Mouse (Mus musculus): ENCODE measurements around the gene Ppm1l. TPM values are rescaled to one million over a fixed set of nuclear protein-coding genes. Genes with fewer than 3 reads are reported as not detected.

The Ppm1l gene
- polyA plus RNA-seq, 1 experiment from 2014 or later = 27.4 TPM

DNA sequence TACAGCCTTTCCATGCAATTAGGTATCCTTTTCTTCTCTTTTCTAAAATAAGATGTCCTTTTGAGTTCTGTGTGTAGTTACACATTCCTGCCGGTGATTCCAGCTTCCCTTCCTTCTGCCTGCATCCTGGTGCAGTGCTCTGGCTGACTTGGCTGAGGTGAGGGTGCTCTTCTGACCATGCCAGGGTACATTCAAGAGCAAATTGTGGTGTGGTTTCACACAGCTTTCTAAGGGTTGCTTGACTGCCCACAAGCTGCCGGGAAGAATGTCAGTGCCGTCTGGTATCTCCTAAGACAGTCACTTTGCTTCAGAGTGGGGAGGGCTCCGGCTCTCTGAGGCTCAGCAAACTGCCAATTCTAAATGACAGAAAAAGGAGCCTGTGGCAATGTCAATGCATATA is 167.9 kb downstream of the Ppm1l start:
- Histone ChIP-seq H3K4me1 (replicated peaks; ENCODE audit: control insufficient read depth, insufficient read depth, low read length) (peaks cover 6% of the 10 kb centered on the region), H3K4me3 (replicated peaks; ENCODE audit: low read length) (no peak overlapping the region), H3K4me2 (replicated peaks) (no peak overlapping the region), H3K27me3 (ENCODE audit: control insufficient read depth, insufficient read depth, low read length) (no peaks in the 10 kb centered on the region), H3K9ac (no peak overlapping the region), H3K27ac (no peak overlapping the region), H3K9me3 (ENCODE audit: control insufficient read depth, low read length) (no peaks in the 10 kb centered on the region), H3K36me3 (replicated peaks; ENCODE audit: control insufficient read depth, insufficient read depth) (no peaks in the 10 kb centered on the region)
- 71% methylated on average over 4 of the region's 4 CpGs for WGBS
- ATAC-seq (ENCODE audit: low FRiP score) (no peak), DNase-seq (ENCODE audit: low spot score) (no peak)

DNA sequence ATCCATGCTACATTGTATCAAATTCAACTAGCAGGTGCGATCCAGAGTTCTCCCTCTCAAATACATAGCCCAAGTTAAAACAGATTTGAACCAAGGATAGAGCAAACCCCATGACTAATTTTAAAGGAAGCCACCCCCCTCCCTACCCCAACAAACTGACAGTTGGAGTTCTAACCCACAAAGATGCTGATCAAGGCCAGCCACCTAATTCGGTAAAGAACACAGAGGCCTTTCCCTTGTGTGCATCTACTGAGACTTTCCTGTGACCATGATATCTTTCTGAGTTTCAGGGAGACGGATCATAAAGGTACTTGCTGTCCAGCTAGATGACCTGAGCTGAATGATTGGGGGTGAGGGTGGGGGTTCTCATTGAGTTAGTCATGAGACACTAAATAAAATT is 168.7 kb downstream of the Ppm1l start:
- Histone ChIP-seq H3K4me1 (replicated peaks; ENCODE audit: control insufficient read depth, insufficient read depth, low read length) (peaks cover 6% of the 10 kb centered on the region), H3K27me3 (ENCODE audit: control insufficient read depth, insufficient read depth, low read length) (no peaks in the 10 kb centered on the region), H3K9me3 (ENCODE audit: control insufficient read depth, low read length) (no peaks in the 10 kb centered on the region), H3K27ac (no peak overlapping the region), H3K9ac (no peak overlapping the region), H3K4me2 (replicated peaks) (no peak overlapping the region), H3K36me3 (replicated peaks; ENCODE audit: control insufficient read depth, insufficient read depth) (no peaks in the 10 kb centered on the region), H3K4me3 (replicated peaks; ENCODE audit: low read length) (no peak overlapping the region)
- no peak for ATAC-seq (ENCODE audit: low FRiP score)
- no peak for DNase-seq (ENCODE audit: low spot score)
- 90% methylated on average over 3 of the region's 3 CpGs for whole genome bisulfite sequencing

DNA sequence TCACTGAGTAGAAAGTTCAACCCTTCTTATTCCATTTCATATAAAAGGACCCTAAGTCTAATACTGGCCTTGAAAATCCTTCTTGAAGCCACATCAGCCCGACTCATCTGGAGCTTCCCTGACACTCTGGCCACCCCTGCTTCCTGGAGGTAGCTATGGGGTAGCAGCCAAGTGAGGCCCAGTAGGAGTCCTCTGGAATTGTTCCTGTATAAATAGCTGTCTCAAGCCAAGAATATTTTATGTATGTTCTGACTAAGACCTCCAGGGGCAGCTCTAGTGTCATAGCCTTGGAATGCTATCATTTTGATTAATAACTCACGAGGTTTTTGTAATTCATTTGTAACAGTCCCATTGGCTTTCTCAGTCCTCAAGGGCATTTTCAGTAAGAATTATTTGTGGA is 169.1 kb downstream of the Ppm1l start:
- Histone ChIP-seq H3K4me2 (replicated peaks) (no peak overlapping the region), H3K9ac (no peak overlapping the region), H3K4me1 (replicated peaks; ENCODE audit: control insufficient read depth, insufficient read depth, low read length) (peaks cover 6% of the 10 kb centered on the region), H3K27ac (no peak overlapping the region), H3K9me3 (ENCODE audit: control insufficient read depth, low read length) (no peaks in the 10 kb centered on the region), H3K4me3 (replicated peaks; ENCODE audit: low read length) (no peak overlapping the region), H3K27me3 (ENCODE audit: control insufficient read depth, insufficient read depth, low read length) (no peaks in the 10 kb centered on the region), H3K36me3 (replicated peaks; ENCODE audit: control insufficient read depth, insufficient read depth) (no peaks in the 10 kb centered on the region)
- ATAC-seq (ENCODE audit: low FRiP score) (no peak), DNase-seq (ENCODE audit: low spot score) (no peak)
- 52% methylated on average over 2 of the region's 2 CpGs for WGBS

DNA sequence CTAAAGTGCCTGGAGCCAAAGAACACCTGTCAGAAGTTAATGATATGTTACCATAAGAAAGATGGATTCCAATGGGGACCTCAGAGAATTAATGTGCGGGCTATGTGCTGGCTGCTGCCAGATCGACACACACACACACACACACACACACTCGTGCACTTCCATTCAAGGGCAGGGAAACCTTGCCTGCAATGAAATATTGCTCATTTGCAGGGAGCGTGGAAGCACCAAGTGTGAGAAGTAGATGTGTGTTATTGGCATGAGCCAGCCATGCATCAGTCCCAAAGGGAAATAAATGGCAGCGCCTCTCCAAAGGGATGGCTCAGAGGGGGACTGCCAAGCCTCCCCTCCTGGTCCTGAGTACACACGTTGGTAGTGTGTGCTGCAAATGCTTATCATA is 170.8 kb downstream of the Ppm1l start:
- Histone ChIP-seq H3K4me3 (replicated peaks; ENCODE audit: low read length) (no peak overlapping the region), H3K4me1 (replicated peaks; ENCODE audit: control insufficient read depth, insufficient read depth, low read length) (peaks cover 6% of the 10 kb centered on the region), H3K9me3 (ENCODE audit: control insufficient read depth, low read length) (no peaks in the 10 kb centered on the region), H3K27me3 (ENCODE audit: control insufficient read depth, insufficient read depth, low read length) (no peaks in the 10 kb centered on the region), H3K9ac (no peak overlapping the region), H3K27ac (no peak overlapping the region), H3K4me2 (replicated peaks) (no peak overlapping the region), H3K36me3 (replicated peaks; ENCODE audit: control insufficient read depth, insufficient read depth) (no peaks in the 10 kb centered on the region)
- ATAC-seq (ENCODE audit: low FRiP score) (peak; percentile 22), DNase-seq (ENCODE audit: low spot score) (no peak)
- 58% methylated on average over 6 of the region's 6 CpGs for WGBS

DNA sequence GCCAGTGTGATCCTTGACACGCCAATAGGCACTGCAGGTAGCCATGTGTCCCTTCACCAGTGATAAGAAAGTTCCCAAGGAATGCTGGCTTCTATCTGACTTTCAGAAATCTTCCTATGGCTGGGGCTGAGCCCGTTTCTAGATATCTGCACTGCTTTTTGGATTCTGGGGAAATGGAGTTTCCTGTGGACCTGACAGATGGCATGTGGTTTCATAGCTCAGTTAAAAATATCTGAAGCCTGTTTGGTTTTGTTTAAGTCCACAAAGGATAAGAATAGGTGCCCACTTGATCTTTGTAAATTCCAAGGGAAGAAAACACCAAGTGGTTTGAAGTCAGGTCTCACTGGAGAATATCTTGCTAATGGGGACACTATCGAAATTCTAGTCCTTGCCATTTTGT is 173.0 kb downstream of the Ppm1l start:
- WGBS = 89% methylated on average over 3 of the region's 3 CpGs
- H3K4me2 ChIP-seq (replicated peaks) = no peak overlapping the region
- H3K9me3 ChIP-seq (ENCODE audit: control insufficient read depth, low read length) = no peaks in the 10 kb centered on the region
- no peaks in the 10 kb centered on the region for H3K27me3 ChIP-seq (ENCODE audit: control insufficient read depth, insufficient read depth, low read length)
- DNase-seq (ENCODE audit: low spot score) (no peak), ATAC-seq (ENCODE audit: low FRiP score) (no peak)
- no peak overlapping the region for H3K4me3 ChIP-seq (replicated peaks; ENCODE audit: low read length)
- H3K27ac ChIP-seq = no peak overlapping the region
- no peaks in the 10 kb centered on the region for H3K36me3 ChIP-seq (replicated peaks; ENCODE audit: control insufficient read depth, insufficient read depth)
- H3K9ac ChIP-seq = no peak overlapping the region
- H3K4me1 ChIP-seq (replicated peaks; ENCODE audit: control insufficient read depth, insufficient read depth, low read length) = peaks cover 6% of the 10 kb centered on the region

DNA sequence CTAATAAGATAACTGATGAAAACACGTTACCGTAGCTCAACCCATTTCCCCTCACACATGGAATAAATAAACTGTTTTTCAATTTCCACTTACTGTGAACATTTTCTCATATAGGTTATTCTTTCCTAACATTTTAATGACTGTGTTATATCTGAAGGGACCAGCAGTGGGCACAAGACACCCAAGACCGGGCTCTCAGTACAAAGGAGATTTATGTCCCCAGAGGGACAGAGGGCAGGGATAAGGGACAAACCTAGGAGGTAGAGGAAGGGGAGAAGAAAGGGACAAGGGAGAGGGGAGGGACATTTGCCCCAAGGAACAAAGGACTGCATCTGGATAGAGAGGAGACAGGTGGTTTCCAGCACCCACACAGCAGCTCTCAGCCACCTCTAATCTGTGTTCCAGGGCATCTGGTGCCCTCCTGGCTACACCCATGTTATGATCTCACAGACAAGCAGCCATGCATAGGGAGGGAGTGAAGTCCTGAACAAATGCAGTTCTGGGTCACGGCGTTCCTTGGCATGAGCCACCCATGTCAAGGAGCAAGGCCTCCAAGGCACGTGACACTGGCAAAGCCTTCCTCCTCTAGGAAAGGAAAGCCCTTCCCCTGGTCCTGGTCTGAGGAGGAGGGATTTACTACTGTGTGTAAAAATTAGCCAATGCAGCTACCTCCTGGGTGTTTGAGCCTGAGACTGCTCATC is 174.5 kb downstream of the Ppm1l start:
- H3K4me3 ChIP-seq (replicated peaks; ENCODE audit: low read length) = no peak overlapping the region
- H3K27ac ChIP-seq = no peak overlapping the region
- no peaks in the 10 kb centered on the region for H3K9me3 ChIP-seq (ENCODE audit: control insufficient read depth, low read length)
- H3K9ac ChIP-seq = no peak overlapping the region
- no peak overlapping the region for H3K4me2 ChIP-seq (replicated peaks)
- peaks cover 6% of the 10 kb centered on the region for H3K4me1 ChIP-seq (replicated peaks; ENCODE audit: control insufficient read depth, insufficient read depth, low read length)
- WGBS = 84% methylated on average over 6 of the region's 6 CpGs
- no peaks in the 10 kb centered on the region for H3K36me3 ChIP-seq (replicated peaks; ENCODE audit: control insufficient read depth, insufficient read depth)
- ATAC-seq (ENCODE audit: low FRiP score) = peak; percentile 36; the same call in 1 of the 2 replicates
- DNase-seq (ENCODE audit: low spot score) = no peak
- no peaks in the 10 kb centered on the region for H3K27me3 ChIP-seq (ENCODE audit: control insufficient read depth, insufficient read depth, low read length)

DNA sequence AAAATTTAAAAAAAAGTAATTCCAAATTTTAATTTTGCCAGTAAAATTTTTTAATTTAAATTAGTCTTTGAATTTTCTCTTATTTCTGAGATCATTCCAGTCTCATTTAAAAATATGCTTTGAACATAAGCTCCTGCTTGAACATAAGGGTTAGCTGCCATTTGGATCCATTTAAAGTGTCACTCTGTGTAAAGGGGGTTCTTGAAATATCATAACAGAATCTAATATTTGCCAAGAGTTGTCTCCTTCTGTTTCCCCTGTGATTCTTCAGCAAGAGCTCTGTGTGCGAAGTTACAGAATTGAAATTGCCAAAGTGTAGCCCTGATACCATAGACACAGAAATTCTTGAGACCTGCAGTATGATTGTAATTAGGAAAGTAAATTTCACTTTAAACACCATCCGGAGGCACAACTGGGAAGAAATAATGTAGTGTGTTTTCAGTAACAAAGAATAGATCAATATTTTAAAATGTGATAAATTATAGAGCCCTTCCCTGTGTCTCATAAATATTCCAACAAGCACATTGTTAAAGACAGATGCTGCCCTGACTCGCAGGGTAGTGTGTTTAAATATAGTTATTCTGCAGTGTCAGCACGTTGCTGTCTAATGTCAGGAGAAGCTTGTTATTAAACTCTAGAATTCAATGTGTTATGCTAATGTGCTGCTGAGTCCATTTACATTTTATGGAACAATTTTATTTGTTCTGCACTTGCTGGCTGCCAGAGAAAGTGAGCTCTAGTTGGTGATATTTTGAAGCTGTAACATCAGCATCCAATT is 177.8 kb downstream of the Ppm1l start:
- H3K4me2 ChIP-seq (replicated peaks) = no peak overlapping the region
- no peaks in the 10 kb centered on the region for H3K9me3 ChIP-seq (ENCODE audit: control insufficient read depth, low read length)
- H3K4me3 ChIP-seq (replicated peaks; ENCODE audit: low read length) = no peak overlapping the region
- DNase-seq (ENCODE audit: low spot score) (no peak), ATAC-seq (ENCODE audit: low FRiP score) (no peak)
- H3K4me1 ChIP-seq (replicated peaks; ENCODE audit: control insufficient read depth, insufficient read depth, low read length) = no peaks in the 10 kb centered on the region; the same call in 1 of the 2 replicates
- no peak overlapping the region for H3K27ac ChIP-seq
- no peak overlapping the region for H3K9ac ChIP-seq
- WGBS = 50% methylated on average over 4 of the region's 4 CpGs
- no peaks in the 10 kb centered on the region for H3K36me3 ChIP-seq (replicated peaks; ENCODE audit: control insufficient read depth, insufficient read depth)
- H3K27me3 ChIP-seq (ENCODE audit: control insufficient read depth, insufficient read depth, low read length) = no peaks in the 10 kb centered on the region

DNA sequence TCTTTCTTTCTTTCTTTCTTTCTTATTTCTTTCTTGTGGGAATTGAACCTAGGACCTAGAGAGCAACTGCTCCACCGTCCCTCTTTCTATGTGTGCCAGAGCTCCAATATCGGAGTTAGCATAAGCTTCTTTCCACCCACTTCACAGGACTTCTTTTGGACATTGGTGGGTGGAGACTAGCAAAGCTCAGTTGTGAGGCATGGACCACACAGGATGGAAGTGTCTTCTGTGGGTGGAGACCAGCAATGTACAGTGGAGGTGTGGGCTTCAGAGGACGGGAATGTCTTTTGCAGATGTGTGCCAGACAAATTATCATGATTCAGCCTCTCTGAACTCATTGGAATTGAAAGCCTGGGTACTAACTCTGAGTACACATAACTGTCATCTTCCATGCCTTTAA is 180.5 kb downstream of the Ppm1l start:
- H3K4me2 ChIP-seq (replicated peaks) = no peak overlapping the region
- WGBS = 82% methylated on average over 3 of the region's 3 CpGs

DNA sequence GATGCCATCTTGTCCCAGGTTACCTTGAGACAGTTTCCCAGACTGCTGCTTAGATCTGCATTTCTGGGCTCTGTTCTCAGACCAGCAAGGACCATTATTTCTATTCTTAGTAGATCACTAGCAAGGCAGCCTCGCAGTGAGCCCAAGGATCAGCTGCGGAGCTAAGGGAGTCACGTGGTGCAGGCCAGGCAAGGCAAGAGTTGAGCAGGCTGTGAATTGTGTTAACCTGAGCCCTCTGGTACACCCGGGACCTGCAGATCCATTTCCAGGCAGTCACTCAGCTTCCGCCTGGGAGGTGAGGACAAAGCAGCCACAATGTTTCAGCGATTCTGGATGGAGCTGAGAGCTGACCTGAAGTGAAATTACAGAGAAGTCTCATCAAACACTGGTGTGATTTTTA is 185.3 kb downstream of the Ppm1l start:
- no peak overlapping the region for H3K9ac ChIP-seq

More for the DNA sequence above, 180.5 kb downstream of the Ppm1l start:
- ATAC-seq (ENCODE audit: low FRiP score) (no peak), DNase-seq (ENCODE audit: low spot score) (no peak)
- H3K4me3 ChIP-seq (replicated peaks; ENCODE audit: low read length) = no peak overlapping the region
- no peaks in the 10 kb centered on the region for H3K9me3 ChIP-seq (ENCODE audit: control insufficient read depth, low read length)
- H3K27me3 ChIP-seq (ENCODE audit: control insufficient read depth, insufficient read depth, low read length) = no peaks in the 10 kb centered on the region
- H3K9ac ChIP-seq = no peak overlapping the region
- peaks cover 8% of the 10 kb centered on the region; the same call in 1 of the 2 replicates for H3K4me1 ChIP-seq (replicated peaks; ENCODE audit: control insufficient read depth, insufficient read depth, low read length)
- no peaks in the 10 kb centered on the region for H3K36me3 ChIP-seq (replicated peaks; ENCODE audit: control insufficient read depth, insufficient read depth)
- H3K27ac ChIP-seq = no peak overlapping the region

More for the DNA sequence above, 185.3 kb downstream of the Ppm1l start:
- Histone ChIP-seq H3K27me3 (ENCODE audit: control insufficient read depth, insufficient read depth, low read length) (no peaks in the 10 kb centered on the region), H3K4me3 (replicated peaks; ENCODE audit: low read length) (no peak overlapping the region), H3K27ac (peak overlapping the region; percentile 67), H3K4me1 (replicated peaks; ENCODE audit: control insufficient read depth, insufficient read depth, low read length) (peaks cover 23% of the 10 kb centered on the region), H3K9me3 (ENCODE audit: control insufficient read depth, low read length) (no peaks in the 10 kb centered on the region), H3K36me3 (replicated peaks; ENCODE audit: control insufficient read depth, insufficient read depth) (no peaks in the 10 kb centered on the region), H3K4me2 (replicated peaks) (no peak overlapping the region)
- WGBS = 16% methylated on average over 6 of the region's 6 CpGs
- ATAC-seq (ENCODE audit: low FRiP score) (peak; percentile 79), DNase-seq (ENCODE audit: low spot score) (no peak)
